Mouse (Mus musculus): ENCODE results near the gene Zfp524. TPM values are rescaled to one million over a fixed set of nuclear protein-coding genes. Genes with fewer than 3 reads are reported as not detected.

Gene Zfp524
- polyA plus RNA-seq, 1 experiment from 2014 or later: 8.9 TPM

- 10% methylated on average over 32 of the region's 32 CpGs for WGBS
- H3K4me1 ChIP-seq (replicated peaks; ENCODE audit: control insufficient read depth, insufficient read depth, low read length): peaks cover 46% of the 10 kb centered on the region
- DNase-seq (ENCODE audit: low spot score) (no peak), ATAC-seq (ENCODE audit: low FRiP score) (no peak)
- H3K9ac ChIP-seq: peak overlapping the region; percentile 89
- H3K36me3 ChIP-seq (replicated peaks; ENCODE audit: control insufficient read depth, insufficient read depth): no peaks in the 10 kb centered on the region; the same call in 1 of the 2 replicates
- H3K27ac ChIP-seq: no peak overlapping the region
- H3K4me3 ChIP-seq (replicated peaks; ENCODE audit: low read length): peak overlapping the region; percentile 66
- H3K27me3 ChIP-seq (ENCODE audit: control insufficient read depth, insufficient read depth, low read length): peaks cover 47% of the 10 kb centered on the region
- no peaks in the 10 kb centered on the region for H3K9me3 ChIP-seq (ENCODE audit: control insufficient read depth, low read length)
- H3K4me2 ChIP-seq (replicated peaks): peak overlapping the region; percentile 71
Observed at GRCm38 (mm10) chr7:5053456-5054179, 39.4 kb downstream of the Zfp524 start.

- Histone ChIP-seq H3K27ac (peak overlapping the region; percentile 75), H3K9me3 (ENCODE audit: control insufficient read depth, low read length) (no peaks in the 10 kb centered on the region), H3K4me3 (replicated peaks; ENCODE audit: low read length) (peak overlapping the region; percentile 68), H3K4me1 (replicated peaks; ENCODE audit: control insufficient read depth, insufficient read depth, low read length) (peaks cover 51% of the 10 kb centered on the region), H3K4me2 (replicated peaks) (peak overlapping the region; percentile 78), H3K27me3 (ENCODE audit: control insufficient read depth, insufficient read depth, low read length) (peaks cover 47% of the 10 kb centered on the region), H3K9ac (peak overlapping the region; percentile 86), H3K36me3 (replicated peaks; ENCODE audit: control insufficient read depth, insufficient read depth) (no peaks in the 10 kb centered on the region; the same call in 1 of the 2 replicates)
- DNase-seq (ENCODE audit: low spot score) (no peak), ATAC-seq (ENCODE audit: low FRiP score) (peak; percentile 15)
- 2% methylated on average over 55 of the region's 55 CpGs for WGBS
Observed at GRCm38 (mm10) chr7:5056651-5057263, 42.5 kb downstream of the Zfp524 start.

- 34% methylated on average over 8 of the region's 8 CpGs for WGBS
- DNase-seq (ENCODE audit: low spot score) (no peak), ATAC-seq (ENCODE audit: low FRiP score) (no peak)
- Histone ChIP-seq H3K9me3 (ENCODE audit: control insufficient read depth, low read length) (no peaks in the 10 kb centered on the region), H3K4me3 (replicated peaks; ENCODE audit: low read length) (peak overlapping the region; percentile 68), H3K4me2 (replicated peaks) (peak overlapping the region; percentile 78), H3K4me1 (replicated peaks; ENCODE audit: control insufficient read depth, insufficient read depth, low read length) (peaks cover 47% of the 10 kb centered on the region), H3K27ac (peak overlapping the region; percentile 75; the same call in 1 of the 2 replicates), H3K27me3 (ENCODE audit: control insufficient read depth, insufficient read depth, low read length) (peaks cover 47% of the 10 kb centered on the region), H3K36me3 (replicated peaks; ENCODE audit: control insufficient read depth, insufficient read depth) (no peaks in the 10 kb centered on the region; the same call in 1 of the 2 replicates), H3K9ac (peak overlapping the region; percentile 86)
Observed at GRCm38 (mm10) chr7:5057381-5057780, 43.2 kb downstream of the Zfp524 start.

- H3K4me1 ChIP-seq (replicated peaks; ENCODE audit: control insufficient read depth, insufficient read depth, low read length): peaks cover 43% of the 10 kb centered on the region
- H3K36me3 ChIP-seq (replicated peaks; ENCODE audit: control insufficient read depth, insufficient read depth): no peaks in the 10 kb centered on the region; the same call in 1 of the 2 replicates
- H3K4me2 ChIP-seq (replicated peaks): peak overlapping the region; percentile 78
- no peaks in the 10 kb centered on the region for H3K9me3 ChIP-seq (ENCODE audit: control insufficient read depth, low read length)
- DNase-seq (ENCODE audit: low spot score) (no peak), ATAC-seq (ENCODE audit: low FRiP score) (no peak)
- peaks cover 44% of the 10 kb centered on the region for H3K27me3 ChIP-seq (ENCODE audit: control insufficient read depth, insufficient read depth, low read length)
- H3K9ac ChIP-seq: peak overlapping the region; percentile 86
- 28% methylated on average over 11 of the region's 11 CpGs for WGBS
- no peak overlapping the region for H3K27ac ChIP-seq
- H3K4me3 ChIP-seq (replicated peaks; ENCODE audit: low read length): peak overlapping the region; percentile 68
Observed at GRCm38 (mm10) chr7:5057804-5058203, 43.6 kb downstream of the Zfp524 start.

GRCm38 (mm10) chr7:5058631-5059030, 44.4 kb downstream of the Zfp524 start:
- DNase-seq (ENCODE audit: low spot score) (no peak), ATAC-seq (ENCODE audit: low FRiP score) (no peak)
- peak overlapping the region; percentile 78; the same call in 1 of the 2 replicates for H3K4me2 ChIP-seq (replicated peaks)
- H3K9ac ChIP-seq: peak overlapping the region; percentile 86; the same call in 1 of the 2 replicates
- H3K4me3 ChIP-seq (replicated peaks; ENCODE audit: low read length): no peak overlapping the region
- H3K36me3 ChIP-seq (replicated peaks; ENCODE audit: control insufficient read depth, insufficient read depth): no peaks in the 10 kb centered on the region
- H3K27me3 ChIP-seq (ENCODE audit: control insufficient read depth, insufficient read depth, low read length): peaks cover 35% of the 10 kb centered on the region
- no peaks in the 10 kb centered on the region for H3K9me3 ChIP-seq (ENCODE audit: control insufficient read depth, low read length)
- WGBS: 96% methylated on average over 1 of the region's 1 CpGs
- H3K4me1 ChIP-seq (replicated peaks; ENCODE audit: control insufficient read depth, insufficient read depth, low read length): peaks cover 40% of the 10 kb centered on the region
- no peak overlapping the region for H3K27ac ChIP-seq

- H3K4me1 ChIP-seq (replicated peaks; ENCODE audit: control insufficient read depth, insufficient read depth, low read length): peaks cover 48% of the 10 kb centered on the region
- H3K27ac ChIP-seq: peak overlapping the region; percentile 99
- H3K9me3 ChIP-seq (ENCODE audit: control insufficient read depth, low read length): no peaks in the 10 kb centered on the region
- ATAC-seq (ENCODE audit: low FRiP score): no peak
- WGBS: 89% methylated on average over 12 of the region's 12 CpGs
- H3K4me2 ChIP-seq (replicated peaks): peak overlapping the region; percentile 86; the same call in 1 of the 2 replicates
- H3K4me3 ChIP-seq (replicated peaks; ENCODE audit: low read length): 0 out of 2 replicates have a peak overlapping the region, but pooled peaks have one; percentile 77
- no peaks in the 10 kb centered on the region for H3K36me3 ChIP-seq (replicated peaks; ENCODE audit: control insufficient read depth, insufficient read depth)
- DNase-seq (ENCODE audit: low spot score): no peak
- peaks cover 28% of the 10 kb centered on the region for H3K27me3 ChIP-seq (ENCODE audit: control insufficient read depth, insufficient read depth, low read length)
- H3K9ac ChIP-seq: 0 out of 2 replicates have a peak overlapping the region, but pooled peaks have one; percentile 87
Observed at GRCm38 (mm10) chr7:5059421-5059820, 45.2 kb downstream of the Zfp524 start.

- Histone ChIP-seq H3K27ac (peak overlapping the region; percentile 99), H3K27me3 (ENCODE audit: control insufficient read depth, insufficient read depth, low read length) (peaks cover 19% of the 10 kb centered on the region), H3K9me3 (ENCODE audit: control insufficient read depth, low read length) (no peaks in the 10 kb centered on the region), H3K4me2 (replicated peaks) (peak overlapping the region; percentile 86), H3K4me3 (replicated peaks; ENCODE audit: low read length) (peak overlapping the region; percentile 77), H3K4me1 (replicated peaks; ENCODE audit: control insufficient read depth, insufficient read depth, low read length) (peaks cover 46% of the 10 kb centered on the region), H3K36me3 (replicated peaks; ENCODE audit: control insufficient read depth, insufficient read depth) (no peaks in the 10 kb centered on the region), H3K9ac (peak overlapping the region; percentile 87)
- 2% methylated on average over 27 of the region's 27 CpGs for WGBS
- peak; percentile 71 for DNase-seq (ENCODE audit: low spot score)
- ATAC-seq (ENCODE audit: low FRiP score): no peak
Observed at GRCm38 (mm10) chr7:5060239-5060731, 46.1 kb downstream of the Zfp524 start.

GRCm38 (mm10) chr7:5060944-5061773, 46.9 kb downstream of the Zfp524 start:
- peaks cover 41% of the 10 kb centered on the region for H3K4me1 ChIP-seq (replicated peaks; ENCODE audit: control insufficient read depth, insufficient read depth, low read length)
- peak overlapping the region; percentile 77 for H3K4me3 ChIP-seq (replicated peaks; ENCODE audit: low read length)
- H3K4me2 ChIP-seq (replicated peaks): peak overlapping the region; percentile 86
- peaks cover 10% of the 10 kb centered on the region for H3K27me3 ChIP-seq (ENCODE audit: control insufficient read depth, insufficient read depth, low read length)
- under 1% methylated on average over 60 of the region's 60 CpGs for WGBS
- peak overlapping the region; percentile 99 for H3K27ac ChIP-seq
- no peaks in the 10 kb centered on the region for H3K9me3 ChIP-seq (ENCODE audit: control insufficient read depth, low read length)
- DNase-seq (ENCODE audit: low spot score) (peak; percentile 99), ATAC-seq (ENCODE audit: low FRiP score) (peak; percentile 90)
- H3K36me3 ChIP-seq (replicated peaks; ENCODE audit: control insufficient read depth, insufficient read depth): no peaks in the 10 kb centered on the region
- H3K9ac ChIP-seq: peak overlapping the region; percentile 87
